Mouse (Mus musculus): Measurements from ENCODE around the gene Gm3238.
"Not testable (repeated sequence)": the region's sequence is repeated elsewhere in the genome, so short reads cannot be mapped to it uniquely, and the experiment has no call there.

Gene Gm3238

GRCm38 (mm10) chr10:77750686-77751085 is 20.4 kb downstream of the Gm3238 start:
- DNase-seq (ENCODE audit: low spot score in 2 of 2) = not testable (repeated sequence)

GRCm38 (mm10) chr10:77741924-77742688 is 29.0 kb downstream of the Gm3238 start, which contains the start of gene Gm18596:
Gm18596 (minus strand) TSS chr10:77742638.
- DNase-seq (ENCODE audit: low spot score in 2 of 2) = peak; percentile 27 to 32

DNA sequence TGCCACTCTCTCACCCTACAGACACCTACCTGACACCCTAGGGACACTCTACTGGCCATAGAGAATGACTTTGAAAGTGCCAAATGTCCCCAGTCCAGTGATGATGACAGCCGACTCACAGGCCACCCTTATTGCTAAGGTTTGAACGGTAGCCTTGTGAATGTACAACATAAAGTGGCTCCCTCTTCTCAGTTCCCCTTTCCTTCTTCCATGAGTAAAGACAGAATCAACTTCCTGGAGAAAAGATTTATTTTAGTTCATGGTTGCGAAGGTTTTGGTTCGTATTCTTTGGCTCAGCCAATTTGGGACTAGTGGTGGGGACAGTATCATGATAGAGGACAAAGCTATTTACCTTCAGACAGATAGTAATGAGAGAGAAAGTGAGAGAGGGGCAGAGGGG is 32.2 kb downstream of the Gm3238 start:
- DNase-seq (ENCODE audit: low spot score in 2 of 2) = no peak

- no peak for DNase-seq (ENCODE audit: low spot score in 2 of 2)
These were observed 35.2 kb downstream of the Gm3238 start for GRCm38 (mm10) chr10:77735928-77736327.

DNA sequence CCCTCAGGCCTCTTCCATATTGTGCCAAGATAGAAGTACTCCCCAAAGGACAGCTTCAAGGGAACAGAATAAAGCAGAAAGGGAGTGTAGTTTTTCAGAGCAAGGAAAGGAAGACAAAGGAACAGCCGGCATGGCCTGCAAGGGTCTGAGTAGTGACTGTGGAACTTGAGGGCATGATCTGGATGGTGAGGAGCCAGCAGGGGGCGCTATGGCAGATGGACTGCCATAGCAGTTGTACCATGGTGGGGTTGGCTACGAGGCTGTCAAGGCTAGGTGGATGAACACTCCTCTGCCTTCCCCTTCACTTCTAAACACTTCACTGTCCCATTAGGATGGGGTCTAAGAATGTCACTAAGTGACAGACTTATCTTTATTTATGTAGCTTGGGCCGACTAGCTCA is 41.9 kb downstream of the Gm3238 start:
- DNase-seq (ENCODE audit: low spot score in 2 of 2) = no peak

GRCm38 (mm10) chr10:77728280-77728679 is 42.8 kb downstream of the Gm3238 start:
- DNase-seq (ENCODE audit: low spot score in 2 of 2) = no peak

DNA sequence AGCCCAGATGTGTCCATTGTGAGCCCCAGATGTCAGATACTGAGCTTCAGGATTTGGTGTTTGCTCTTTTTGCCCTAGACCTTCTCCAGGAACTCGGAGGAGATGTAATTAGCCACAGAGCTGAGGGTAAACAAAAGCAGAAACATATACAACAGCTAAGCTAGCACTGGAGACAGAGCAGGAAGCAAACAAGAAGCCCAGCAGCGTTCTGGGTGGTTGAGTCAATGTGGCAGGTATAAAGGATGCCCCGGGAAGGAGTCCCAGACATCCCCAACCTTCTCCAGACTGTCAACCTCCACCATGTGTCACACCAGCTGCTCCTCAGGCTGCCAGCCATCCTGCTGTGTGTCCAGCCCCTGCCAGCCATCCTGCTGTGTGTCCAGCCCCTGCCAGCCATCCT is 44.9 kb downstream of the Gm3238 start, which contains the start of gene Gm10100:
Gm10100 (plus strand) TSS at position 301 of the 400 bp plus-strand sequence.
- no peak for DNase-seq (ENCODE audit: low spot score in 2 of 2)

GRCm38 (mm10) chr10:77724855-77725254 is 46.3 kb downstream of the Gm3238 start:
- no peak for DNase-seq (ENCODE audit: low spot score in 2 of 2)

Data from right cerebral cortex, postnatal 10 days (tissue).